Mouse (Mus musculus): ENCODE measurements around the gene Cyp11a1.
A peak's percentile ranks its signal among the peaks of the same experiment; 100 is the strongest.

Cyp11a1 gene

GRCm38 (mm10) chr9:58008336-58009014 lies 2.3 kb downstream of the Cyp11a1 start:
- no peak for DNase-seq (ENCODE audit: low read depth, low spot score)

- DNase-seq (ENCODE audit: low read depth, low spot score), result peak; percentile 82
Measured at GRCm38 (mm10) chr9:58009015-58009362, 2.8 kb downstream of the Cyp11a1 start.

DNA sequence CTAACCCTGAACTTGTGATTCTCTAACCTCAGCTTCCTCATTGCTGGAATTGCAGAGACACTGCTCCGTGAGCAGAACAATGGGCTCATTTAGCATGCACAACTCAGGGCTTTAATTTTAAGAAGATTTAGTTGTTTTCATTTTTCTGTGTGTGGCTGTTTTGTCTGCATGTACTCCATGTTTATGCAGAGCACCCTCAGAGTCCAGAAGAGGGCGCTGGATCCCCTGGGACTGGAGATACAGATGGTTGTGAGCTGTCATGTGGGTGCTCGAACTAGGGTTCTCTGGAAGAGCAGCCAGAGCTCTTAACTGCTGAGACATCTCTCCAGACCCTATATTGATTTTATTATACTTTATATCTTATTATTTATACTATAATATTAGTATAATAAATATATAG lies 3.4 kb downstream of the Cyp11a1 start:
- DNase-seq (ENCODE audit: low read depth, low spot score), result no peak

DNA sequence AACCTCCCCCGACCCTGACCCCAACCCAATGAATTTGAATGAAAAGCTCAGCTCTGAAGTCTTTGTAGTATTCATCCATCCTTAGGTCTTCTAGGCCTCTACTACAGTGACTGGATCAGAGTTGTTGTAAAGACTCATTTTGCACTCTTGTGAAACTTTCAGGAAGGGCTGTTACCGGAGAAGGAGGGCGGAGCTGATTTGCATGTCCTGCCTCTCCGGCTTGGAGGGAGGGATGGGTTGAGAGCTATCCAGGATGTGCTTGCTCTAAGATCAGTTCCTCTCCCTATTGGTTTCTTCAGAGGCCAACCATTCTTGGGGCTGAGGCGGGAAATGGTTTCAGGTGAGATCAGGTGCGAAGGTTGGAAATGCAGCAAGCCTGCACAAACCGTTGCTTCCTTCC lies 4.8 kb downstream of the Cyp11a1 start:
- no peak for DNase-seq (ENCODE audit: low read depth, low spot score)

GRCm38 (mm10) chr9:58011552-58011951 lies 5.3 kb downstream of the Cyp11a1 start:
- DNase-seq (ENCODE audit: low read depth, low spot score), result no peak

GRCm38 (mm10) chr9:58012486-58012885 lies 6.3 kb downstream of the Cyp11a1 start:
- no peak for DNase-seq (ENCODE audit: low read depth, low spot score)

- no peak for DNase-seq (ENCODE audit: low read depth, low spot score)
Measured at GRCm38 (mm10) chr9:58012935-58013334, 6.7 kb downstream of the Cyp11a1 start.

- no peak for DNase-seq (ENCODE audit: low read depth, low spot score)
Measured at GRCm38 (mm10) chr9:58014393-58015160, 8.4 kb downstream of the Cyp11a1 start.

GRCm38 (mm10) chr9:58015856-58016255 lies 9.6 kb downstream of the Cyp11a1 start:
- no peak for DNase-seq (ENCODE audit: low read depth, low spot score)

DNA sequence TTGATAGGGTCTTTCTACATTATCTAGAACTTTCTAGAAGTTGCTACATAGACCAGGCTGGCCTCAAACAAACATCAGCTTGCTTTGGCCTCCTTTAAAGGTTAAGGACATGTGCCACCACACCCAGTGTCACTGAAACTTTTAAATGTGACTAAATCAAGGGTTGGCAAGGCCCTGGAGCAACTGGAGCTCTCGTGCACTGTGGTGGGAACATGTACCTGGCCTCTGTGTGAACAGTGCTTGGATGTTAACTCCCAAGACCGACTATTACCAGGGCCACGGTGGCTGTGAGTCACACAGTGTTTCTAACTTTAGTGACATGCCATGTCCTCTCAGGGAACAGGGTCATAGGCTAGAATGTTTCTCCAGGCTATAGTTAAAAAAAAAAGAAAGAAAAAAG lies 10.8 kb downstream of the Cyp11a1 start:
- DNase-seq (ENCODE audit: low read depth, low spot score), result no peak

GRCm38 (mm10) chr9:58018385-58018784 lies 12.2 kb downstream of the Cyp11a1 start:
- DNase-seq (ENCODE audit: low read depth, low spot score), result no peak

GRCm38 (mm10) chr9:58025995-58026394 lies 19.8 kb downstream of the Cyp11a1 start:
- DNase-seq (ENCODE audit: low read depth, low spot score), result no peak

GRCm38 (mm10) chr9:58027426-58028180 lies 21.4 kb downstream of the Cyp11a1 start:
- DNase-seq (ENCODE audit: low read depth, low spot score), result no peak

- DNase-seq (ENCODE audit: low read depth, low spot score), result no peak
Measured at GRCm38 (mm10) chr9:58028841-58029240, 22.6 kb downstream of the Cyp11a1 start.

DNA sequence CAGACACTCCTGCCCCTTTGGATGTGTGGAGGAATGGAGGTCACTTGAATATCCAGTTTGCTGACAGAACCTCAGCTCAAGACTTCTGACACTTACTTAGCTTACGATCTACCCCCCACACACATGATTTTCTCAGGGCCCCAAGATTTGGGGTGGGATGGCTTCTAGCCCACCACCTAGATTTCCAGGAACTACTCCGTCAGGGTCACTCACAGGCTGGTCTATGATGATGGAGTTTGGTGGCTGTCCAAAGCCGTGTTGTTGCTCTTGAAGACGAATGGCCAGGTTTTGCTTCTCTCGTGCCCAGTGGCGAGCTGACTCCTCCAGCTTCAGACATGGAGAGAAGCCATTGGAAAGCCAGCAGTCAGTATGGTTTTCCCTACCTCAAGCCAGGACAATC lies 23.4 kb downstream of the Cyp11a1 start:
- DNase-seq (ENCODE audit: low read depth, low spot score), result no peak

GRCm38 (mm10) chr9:58031895-58032294 lies 25.7 kb downstream of the Cyp11a1 start:
- no peak for DNase-seq (ENCODE audit: low read depth, low spot score)

GRCm38 (mm10) chr9:58035519-58035918 lies 29.3 kb downstream of the Cyp11a1 start:
- DNase-seq (ENCODE audit: low read depth, low spot score), result no peak

- no peak for DNase-seq (ENCODE audit: low read depth, low spot score)
Measured at GRCm38 (mm10) chr9:58035951-58036698, 29.9 kb downstream of the Cyp11a1 start.

DNA sequence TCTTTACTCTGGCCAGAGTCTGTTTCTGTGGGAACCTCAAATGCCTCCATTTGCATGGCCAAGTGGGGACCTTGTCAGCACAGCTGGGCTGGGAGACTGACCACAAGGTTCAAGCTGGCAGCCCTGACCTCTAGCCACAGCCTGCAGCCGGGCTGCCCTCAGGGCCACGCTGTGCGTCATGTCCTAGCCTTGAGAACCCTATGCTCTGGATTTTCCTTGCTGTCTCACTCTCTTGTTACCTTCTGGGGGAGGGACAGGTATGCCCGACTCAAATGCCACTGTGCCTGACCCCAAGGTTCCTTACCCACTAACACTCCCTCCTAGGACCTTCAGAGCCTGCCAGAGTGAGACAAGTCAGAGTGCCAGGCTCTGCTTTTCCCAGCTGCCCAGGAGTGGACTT lies 30.8 kb downstream of the Cyp11a1 start:
- DNase-seq (ENCODE audit: low read depth, low spot score), result no peak

- peak; percentile 86 for DNase-seq (ENCODE audit: low read depth, low spot score)
Measured at GRCm38 (mm10) chr9:58038500-58039168, 32.4 kb downstream of the Cyp11a1 start.

- no peak for DNase-seq (ENCODE audit: low read depth, low spot score)
Measured at GRCm38 (mm10) chr9:58040977-58041376, 34.8 kb downstream of the Cyp11a1 start.
